In genomic region chr4:137485258-137485960, GRCm38 (mm10) we compare ENCODE assay signal across 9 mouse cellular contexts. TPM values are rescaled to one million over a fixed set of nuclear protein-coding genes. Genes with fewer than 3 reads are reported as not detected.
A peak's percentile ranks its signal among the peaks of the same experiment; 100 is the strongest.
DNase-seq lines count a peak whose midpoint lies in the region; ATAC-seq and TF ChIP-seq lines count a peak whose summit lies in the region.
"Had no signal": no experiment of that assay in that cellular context is flagged by ENCODE, and none has a peak within 500 bp of the region (broad histone marks: within the 10 kb centered on the region; RNA-seq: fewer than 3 reads in every experiment).

No protein-coding gene starts in this region.

- H3K36me3 ChIP-seq in forebrain, embryonic 10.5 days (replicated peaks): no peaks in the 10 kb centered on the region
- no peaks in the 10 kb centered on the region for H3K36me3 ChIP-seq in forebrain, postnatal 0 days (ENCODE audit: insufficient read depth)
- no peaks in the 10 kb centered on the region for H3K36me3 ChIP-seq in liver, embryonic 11.5 days (ENCODE audit: control insufficient read depth, insufficient read depth, low read length)
- H3K36me3 ChIP-seq in heart, embryonic 16.5 days (ENCODE audit: control insufficient read depth, insufficient read depth): no peaks in the 10 kb centered on the region

- no peak overlapping the region for H3K9ac ChIP-seq in forebrain, postnatal 0 days
- H3K9ac ChIP-seq in liver, embryonic 11.5 days (ENCODE audit: low read depth, low read length): peak overlapping the region; percentile 26
- peak overlapping the region; percentile 69 for H3K9ac ChIP-seq in heart, embryonic 16.5 days (ENCODE audit: low read length)

- 43% methylated on average over 14 of the region's 14 CpGs for WGBS in forebrain, embryonic 10.5 days
- WGBS in forebrain, postnatal 0 days: 56% methylated on average over 14 of the region's 14 CpGs
- WGBS in liver, embryonic 11.5 days: 46% methylated on average over 14 of the region's 14 CpGs
- 38% methylated on average over 14 of the region's 14 CpGs for WGBS in heart, embryonic 16.5 days

- no peak for DNase-seq in forebrain, embryonic 10.5 days (ENCODE audit: extremely low spot score, low spot score)
- no peak for DNase-seq in forebrain, postnatal 0 days
- DNase-seq in liver, embryonic 11.5 days (ENCODE audit: low spot score): no peak
- DNase-seq in liver: no peak
- DNase-seq in lung, postnatal 14 days: peak; percentile 44
- DNase-seq in frontal cortex, postnatal 10 days (ENCODE audit: low spot score in 2 of 2): no peak
- DNase-seq in testis, postnatal 10 days (ENCODE audit: low spot score): no peak
- DNase-seq: layer of hippocampus, adult 9-11 months had no signal

- TF ChIP-seq CTCF in forebrain, postnatal 0 days (IDR thresholded peaks at IDR 0.05; ENCODE audit: low read depth): no peak

- peaks cover 94% of the 10 kb centered on the region for H3K4me1 ChIP-seq in forebrain, embryonic 10.5 days
- no peaks in the 10 kb centered on the region for H3K4me1 ChIP-seq in forebrain, postnatal 0 days (ENCODE audit: insufficient read depth)
- H3K4me1 ChIP-seq in liver, embryonic 11.5 days (replicated peaks; ENCODE audit: control insufficient read depth, insufficient read depth, low read length): peaks cover 85% of the 10 kb centered on the region
- H3K4me1 ChIP-seq in heart, embryonic 16.5 days (ENCODE audit: control insufficient read depth, insufficient read depth, low read length): peaks cover 93% of the 10 kb centered on the region

- ATAC-seq in forebrain, postnatal 0 days: no peak
- no peak for ATAC-seq in liver, embryonic 11.5 days (replicated peaks; ENCODE audit: low FRiP score)
- no peak for ATAC-seq in heart, embryonic 16.5 days (replicated peaks; ENCODE audit: extremely low read depth, insufficient read depth, low FRiP score)

- H3K4me2 ChIP-seq in forebrain, postnatal 0 days (ENCODE audit: low read depth): no peak overlapping the region
- H3K4me2 ChIP-seq in liver, embryonic 11.5 days: peak overlapping the region; percentile 10; the same call in 1 of the 2 replicates
- peak overlapping the region; percentile 49 for H3K4me2 ChIP-seq in heart, embryonic 16.5 days (ENCODE audit: low read depth, low read length)

- no peak overlapping the region for H3K4me3 ChIP-seq in forebrain, embryonic 10.5 days
- no peak overlapping the region for H3K4me3 ChIP-seq in forebrain, postnatal 0 days (ENCODE audit: low read depth, low read length)
- no peak overlapping the region for H3K4me3 ChIP-seq in liver, embryonic 11.5 days (ENCODE audit: low read depth, low read length)
- no peak overlapping the region for H3K4me3 ChIP-seq in heart, embryonic 16.5 days (ENCODE audit: low read length)

- H3K9me3 ChIP-seq in forebrain, embryonic 10.5 days: no peaks in the 10 kb centered on the region
- H3K9me3 ChIP-seq in forebrain, postnatal 0 days (ENCODE audit: low read length): no peaks in the 10 kb centered on the region
- no peaks in the 10 kb centered on the region for H3K9me3 ChIP-seq in liver, embryonic 11.5 days (ENCODE audit: control insufficient read depth, low read length)
- H3K9me3 ChIP-seq in heart, embryonic 16.5 days (replicated peaks; ENCODE audit: control insufficient read depth, low read length): no peaks in the 10 kb centered on the region

- H3K27ac ChIP-seq in forebrain, embryonic 10.5 days: peak overlapping the region; percentile 82
- no peak overlapping the region for H3K27ac ChIP-seq in forebrain, postnatal 0 days (ENCODE audit: low read depth, low read length)
- H3K27ac ChIP-seq in liver, embryonic 11.5 days (ENCODE audit: low read depth, low read length): peak overlapping the region; percentile 71
- peak overlapping the region; percentile 100 for H3K27ac ChIP-seq in heart, embryonic 16.5 days (ENCODE audit: low read length)

- no peaks in the 10 kb centered on the region for H3K27me3 ChIP-seq in forebrain, embryonic 10.5 days (ENCODE audit: poor library complexity, severe bottlenecking)
- H3K27me3 ChIP-seq in forebrain, postnatal 0 days (ENCODE audit: insufficient read depth, low read length): no peaks in the 10 kb centered on the region
- H3K27me3 ChIP-seq in liver, embryonic 11.5 days (replicated peaks; ENCODE audit: control insufficient read depth, insufficient read depth, low read length): no peaks in the 10 kb centered on the region
- no peaks in the 10 kb centered on the region for H3K27me3 ChIP-seq in heart, embryonic 16.5 days (ENCODE audit: control insufficient read depth, insufficient read depth, low read length)

RNA-seq across cellular contexts. Expression of gene Hspg2, which starts 16.8 kb away (rescaled TPM):
- 15.6 and 17.9 TPM in 2 replicates for polyA plus RNA-seq in forebrain, embryonic 10.5 days (2016; fragmentation: Nextera tagmentation; extraction: Ambion mirVana)
- total RNA-seq in forebrain, postnatal 0 days (2014; rRNA removed): 13.8 and 22.6 TPM in 2 replicates
- 2.3 and 2.6 TPM in 2 replicates for polyA plus RNA-seq in forebrain, postnatal 0 days (2015; fragmentation: Nextera tagmentation; extraction: Ambion mirVana)
- 19.9 and 20.8 TPM in 2 replicates for polyA plus RNA-seq in liver, embryonic 11.5 days (2014; fragmentation: Nextera tagmentation; extraction: Ambion mirVana)
- 52.0 and 56.3 TPM in 2 replicates for polyA plus RNA-seq in heart, embryonic 16.5 days (2015; fragmentation: Nextera tagmentation; extraction: Ambion mirVana)

RNA-seq across cellular contexts. Expression of gene 1700013G24Rik, which starts 32.3 kb away (rescaled TPM):
- polyA plus RNA-seq in forebrain, embryonic 10.5 days (2016; fragmentation: Nextera tagmentation; extraction: Ambion mirVana): not detected in 2 replicates
- not detected in 2 replicates for total RNA-seq in forebrain, postnatal 0 days (2014; rRNA removed)
- not detected in 2 replicates for polyA plus RNA-seq in forebrain, postnatal 0 days (2015; fragmentation: Nextera tagmentation; extraction: Ambion mirVana)
- polyA plus RNA-seq in liver, embryonic 11.5 days (2014; fragmentation: Nextera tagmentation; extraction: Ambion mirVana): not detected in 2 replicates
- polyA plus RNA-seq in heart, embryonic 16.5 days (2015; fragmentation: Nextera tagmentation; extraction: Ambion mirVana): not detected in 2 replicates

RNA-seq across cellular contexts. Expression of gene Cela3b, which starts 55.1 kb away (rescaled TPM):
- not detected in 2 replicates for polyA plus RNA-seq in forebrain, embryonic 10.5 days (2016; fragmentation: Nextera tagmentation; extraction: Ambion mirVana)
- not detected in 2 replicates for total RNA-seq in forebrain, postnatal 0 days (2014; rRNA removed)
- not detected in 2 replicates for polyA plus RNA-seq in forebrain, postnatal 0 days (2015; fragmentation: Nextera tagmentation; extraction: Ambion mirVana)
- not detected in 2 replicates for polyA plus RNA-seq in liver, embryonic 11.5 days (2014; fragmentation: Nextera tagmentation; extraction: Ambion mirVana)
- polyA plus RNA-seq in heart, embryonic 16.5 days (2015; fragmentation: Nextera tagmentation; extraction: Ambion mirVana): 0.35 TPM in 1 of 2 replicates, not detected in the other
